9 mouse cellular contexts compared by ENCODE assay signal in the genomic region with DNA sequence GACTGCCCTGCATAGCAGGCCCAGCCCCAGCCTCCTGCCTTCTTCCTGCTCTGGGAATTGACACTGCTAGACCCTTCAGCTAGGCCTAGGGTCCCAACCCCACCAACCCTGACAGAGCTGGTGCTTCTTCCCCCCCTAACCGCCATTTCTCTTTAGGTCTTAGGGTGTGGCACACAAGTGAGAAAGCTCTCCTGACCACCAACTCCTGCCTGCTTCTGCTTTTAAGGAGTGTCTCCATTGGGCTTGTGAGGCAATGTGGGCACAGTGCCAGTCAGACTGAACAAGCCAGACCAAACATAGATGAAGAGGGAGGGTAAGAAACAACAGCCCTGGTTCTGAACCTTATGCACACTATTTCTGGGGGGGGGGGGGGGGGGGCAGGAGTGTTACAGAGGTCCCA. TPM values are rescaled to one million over a fixed set of nuclear protein-coding genes. Genes with fewer than 3 reads are reported as not detected.
A peak's percentile ranks its signal among the peaks of the same experiment; 100 is the strongest.
DNase-seq lines count a peak whose midpoint lies in the region; ATAC-seq lines count a peak whose summit lies in the region.
"Had no signal": no experiment of that assay in that cellular context is flagged by ENCODE, and none has a peak within 500 bp of the region (broad histone marks: within the 10 kb centered on the region; RNA-seq: fewer than 3 reads in every experiment).

No protein-coding gene starts in this region.

- H3K4me3 ChIP-seq in limb, embryonic 10.5 days, result no peak overlapping the region
- H3K4me3 ChIP-seq: limb, embryonic 13.5 days had no signal

- H3K27me3 ChIP-seq in limb, embryonic 10.5 days (ENCODE audit: low read depth, poor library complexity, severe bottlenecking), result no peaks in the 10 kb centered on the region
- H3K27me3 ChIP-seq: limb, embryonic 13.5 days had no signal

- H3K36me3 ChIP-seq in limb, embryonic 10.5 days, result peaks cover 28% of the 10 kb centered on the region; the same call in 1 of the 2 replicates

- H3K27ac ChIP-seq in limb, embryonic 10.5 days, result peak overlapping the region; percentile 31; the same call in 1 of the 2 replicates

- no peaks in the 10 kb centered on the region for H3K9me3 ChIP-seq in limb, embryonic 10.5 days (replicated peaks)
- H3K9me3 ChIP-seq: limb, embryonic 13.5 days had no signal

- intact Hi-C loops in gastrocnemius, postnatal 14 days (cut with DNase I; ENCODE audit: low total_unique reads), result no loop called here

- peaks cover 37% of the 10 kb centered on the region for H3K4me1 ChIP-seq in limb, embryonic 10.5 days

- WGBS in limb, embryonic 10.5 days, result 79% methylated on average over 1 of the region's 1 CpGs

- DNase-seq in ovary, postnatal 36 days (ENCODE audit: low spot score), result peak; percentile 69
- no peak for DNase-seq in ovary, postnatal 10 days (ENCODE audit: low spot score)
- DNase-seq in gastrocnemius, postnatal 14 days, result peak; percentile 56
- DNase-seq in limb, embryonic 10.5 days (ENCODE audit: low spot score), result no peak
- no peak for DNase-seq in cerebellum, adult 9-11 months
- no peak for DNase-seq in adrenal gland, adult 18-20 months (ENCODE audit: low spot score in 2 of 2)
- DNase-seq in cerebellum, adult 11-12 months, result no peak

- peak; percentile 82 for ATAC-seq in monocyte, adult 5-6 weeks (replicated peaks; ENCODE audit: insufficient number of reproducible peaks, low FRiP score, low TSS enrichment, poor library complexity, severe bottlenecking)

RNA-seq across cellular contexts. Expression of a gene that starts 3.1 kb away (rescaled TPM):
- 1 to 10 TPM; 2.2 to 2.4 TPM for total RNA-seq in gastrocnemius, postnatal 14 days (2021)
- polyA plus RNA-seq in limb, embryonic 10.5 days (2016; fragmentation: Nextera tagmentation; extraction: Ambion mirVana), result 1.7 and 2.0 TPM in 2 replicates
- 0.87 to 5.0 TPM (median 0.96 TPM) in 3 replicates for total RNA-seq in monocyte, adult 5-6 weeks (2017)
- total RNA-seq in adrenal gland, adult 18-20 months (2021), result under 1 TPM in 1 of 2 experiments, not detected in 1; 0.74 TPM

RNA-seq across cellular contexts. Expression of a gene that starts 9.0 kb away (rescaled TPM):
- total RNA-seq in gastrocnemius, postnatal 14 days (2021), result not detected
- polyA plus RNA-seq in limb, embryonic 10.5 days (2016; fragmentation: Nextera tagmentation; extraction: Ambion mirVana), result 1.0 and 1.1 TPM in 2 replicates
- 0.49 TPM in 1 of 3 replicates, not detected in the others for total RNA-seq in monocyte, adult 5-6 weeks (2017)
- not detected for total RNA-seq in adrenal gland, adult 18-20 months (2021)

RNA-seq across cellular contexts. Expression of a gene that starts 30.3 kb away (rescaled TPM):
- total RNA-seq in gastrocnemius, postnatal 14 days (2021), result 10 to 100 TPM; 13.1 to 15.2 TPM
- polyA plus RNA-seq in limb, embryonic 10.5 days (2016; fragmentation: Nextera tagmentation; extraction: Ambion mirVana), result 47.9 and 52.2 TPM in 2 replicates
- total RNA-seq in monocyte, adult 5-6 weeks (2017), result 109 to 210 TPM (median 121 TPM) in 3 replicates
- 10 to 100 TPM; 37.3 to 47.6 TPM for total RNA-seq in adrenal gland, adult 18-20 months (2021)

RNA-seq across cellular contexts. Expression of a gene that starts 30.4 kb away (rescaled TPM):
- total RNA-seq in gastrocnemius, postnatal 14 days (2021), result 1 to 10 TPM; 5.7 to 6.3 TPM
- polyA plus RNA-seq in limb, embryonic 10.5 days (2016; fragmentation: Nextera tagmentation; extraction: Ambion mirVana), result 30.4 and 34.6 TPM in 2 replicates
- 16.2 to 25.6 TPM (median 23.2 TPM) in 3 replicates for total RNA-seq in monocyte, adult 5-6 weeks (2017)
- 10 to 100 TPM; 17.1 to 27.1 TPM for total RNA-seq in adrenal gland, adult 18-20 months (2021)

RNA-seq across cellular contexts. Expression of a gene that starts 44.6 kb away (rescaled TPM):
- under 1 TPM in 1 of 2 experiments, not detected in 1; 0.09 TPM for total RNA-seq in gastrocnemius, postnatal 14 days (2021)
- 0.05 and 0.18 TPM in 2 replicates for polyA plus RNA-seq in limb, embryonic 10.5 days (2016; fragmentation: Nextera tagmentation; extraction: Ambion mirVana)
- total RNA-seq in monocyte, adult 5-6 weeks (2017), result not detected in 3 replicates
- not detected for total RNA-seq in adrenal gland, adult 18-20 months (2021)

Comparison
In these comparisons a context has a peak if more than half of its experiments do, and no peak if none do; other contexts are left out.
1. DNase-seq: peak in ovary, postnatal 36 days (single experiment) and gastrocnemius, postnatal 14 days (single experiment); none in ovary, postnatal 10 days (single experiment), limb, embryonic 10.5 days (single experiment), cerebellum, adult 9-11 months (single experiment), adrenal gland, adult 18-20 months (0 of 2) and cerebellum, adult 11-12 months (single experiment).